ENCODE assay signal across 12 mouse cellular contexts in the genomic region with DNA sequence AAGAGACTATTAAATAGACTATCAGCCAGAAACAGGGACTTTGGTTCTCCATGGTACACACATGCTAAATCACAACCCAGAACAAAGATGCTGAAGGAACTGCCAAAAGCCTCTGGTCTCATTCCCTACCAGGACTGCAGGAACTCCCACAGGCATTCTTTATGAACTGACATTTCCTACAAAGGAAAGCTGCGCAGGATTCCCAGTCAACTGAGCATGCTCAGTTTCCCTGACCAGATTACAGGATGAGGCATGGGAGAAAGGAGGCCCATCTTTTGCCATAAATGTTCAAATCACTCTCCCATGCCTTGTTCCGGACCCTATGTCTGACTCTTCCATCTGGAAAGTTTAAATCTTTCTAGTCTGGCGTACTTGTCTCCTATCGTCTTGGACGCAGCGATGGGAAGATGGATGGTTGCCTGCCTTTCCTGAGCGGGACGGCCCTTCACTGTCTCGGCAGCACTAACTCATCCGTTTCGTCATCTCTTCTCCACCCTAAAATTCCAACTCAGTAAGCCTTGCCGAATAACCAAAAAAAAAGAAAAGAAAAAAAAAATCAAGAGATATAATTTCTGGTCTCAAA.
DNase-seq lines count a peak whose midpoint lies in the region; ATAC-seq lines count a peak whose summit lies in the region.
"Had no signal": no experiment of that assay in that cellular context is flagged by ENCODE, and none has a peak within 500 bp of the region (broad histone marks: within the 10 kb centered on the region; RNA-seq: fewer than 3 reads in every experiment).

No protein-coding gene starts in this region.

- no peaks in the 10 kb centered on the region for H3K9me3 ChIP-seq in intestine, embryonic 16.5 days (ENCODE audit: control insufficient read depth, low read length)
- H3K9me3 ChIP-seq in forebrain, embryonic 16.5 days (ENCODE audit: control insufficient read depth, low read length) = no peaks in the 10 kb centered on the region

- H3K9ac ChIP-seq in intestine, embryonic 16.5 days (ENCODE audit: low read depth, low read length) = no peak overlapping the region
- H3K9ac ChIP-seq in forebrain, embryonic 16.5 days (replicated peaks; ENCODE audit: low read depth, low read length) = no peak overlapping the region

- ATAC-seq in intestine, embryonic 16.5 days = no peak
- ATAC-seq in forebrain, embryonic 16.5 days = no peak
- ATAC-seq: midbrain, embryonic 16.5 days had no signal

- peaks cover 3% of the 10 kb centered on the region for H3K4me1 ChIP-seq in intestine, embryonic 16.5 days (ENCODE audit: control insufficient read depth, insufficient read depth, low read length)
- H3K4me1 ChIP-seq in forebrain, embryonic 16.5 days (replicated peaks; ENCODE audit: control insufficient read depth, insufficient read depth, low read length) = peaks cover 12% of the 10 kb centered on the region

- no peak overlapping the region for H3K4me3 ChIP-seq in intestine, embryonic 16.5 days (ENCODE audit: low read length)
- no peak overlapping the region for H3K4me3 ChIP-seq in forebrain, embryonic 16.5 days (replicated peaks; ENCODE audit: low read length)

- WGBS in intestine, embryonic 16.5 days = 62% methylated on average over 12 of the region's 12 CpGs
- 96% methylated on average over 12 of the region's 12 CpGs for WGBS in forebrain, embryonic 16.5 days

- H3K27ac ChIP-seq in intestine, embryonic 16.5 days (ENCODE audit: low read length) = 0 out of 2 replicates have a peak overlapping the region, but pooled peaks have one; percentile 45
- H3K27ac ChIP-seq in forebrain, embryonic 16.5 days (ENCODE audit: low read length) = no peak overlapping the region

- no peaks in the 10 kb centered on the region for H3K27me3 ChIP-seq in intestine, embryonic 16.5 days (replicated peaks; ENCODE audit: control insufficient read depth, insufficient read depth, low read length)
- H3K27me3 ChIP-seq in forebrain, embryonic 16.5 days (replicated peaks; ENCODE audit: control insufficient read depth, insufficient read depth, low read length) = no peaks in the 10 kb centered on the region

- H3K36me3 ChIP-seq in intestine, embryonic 16.5 days (ENCODE audit: control insufficient read depth, insufficient read depth, low read length) = no peaks in the 10 kb centered on the region
- H3K36me3 ChIP-seq in forebrain, embryonic 16.5 days (ENCODE audit: control insufficient read depth, insufficient read depth) = no peaks in the 10 kb centered on the region

- peak; percentile 17 for DNase-seq in adrenal gland, adult 2 months
- DNase-seq in adrenal gland, adult 18-20 months (ENCODE audit: low spot score in 2 of 2) = no peak
- peak; percentile 36 for DNase-seq in kidney, postnatal 10 days
- DNase-seq in kidney, adult 9 months = no peak
- DNase-seq in gastrocnemius, postnatal 25 days = peak; percentile 25
- no peak for DNase-seq in spleen, postnatal 4 days (ENCODE audit: low spot score in 2 of 2)
- DNase-seq: adrenal gland, postnatal 25 days; lung, postnatal 36 days; right cerebral cortex, postnatal 14 days had no signal

- H3K4me2 ChIP-seq in intestine, embryonic 16.5 days (ENCODE audit: low read depth, low read length) = no peak overlapping the region
- no peak overlapping the region for H3K4me2 ChIP-seq in forebrain, embryonic 16.5 days (ENCODE audit: low read length)

Comparison
In these comparisons a context has a peak if more than half of its experiments do, and no peak if none do; other contexts are left out.
1. DNase-seq: peak in adrenal gland, adult 2 months (single experiment), kidney, postnatal 10 days (single experiment) and gastrocnemius, postnatal 25 days (single experiment); none in adrenal gland, adult 18-20 months (0 of 2), kidney, adult 9 months (single experiment) and spleen, postnatal 4 days (0 of 2).